Mouse (Mus musculus) stomach, embryonic 14.5 days (tissue): ENCODE measurements around the gene Ttc25. TPM values are rescaled to one million over a fixed set of nuclear protein-coding genes. Genes with fewer than 3 reads are reported as not detected.
"Not testable (repeated sequence)": the region's sequence is repeated elsewhere in the genome, so short reads cannot be mapped to it uniquely, and the experiment has no call there.

Experiments used
- ATAC-seq: fragments of 200-750 bp; cut with Nextera tagmentation; 2 replicates; pipeline ENCODE4 v1.8.0; 2017; ENCODE audit warnings: low read depth, moderate TSS enrichment; ENCODE audit not compliant: insufficient number of reproducible peaks, insufficient read depth, low FRiP score
- H3K27ac ChIP-seq: fragments of 300-500 bp; sonication (generic); 2 replicates; pipeline ENCODE4 v1.5.1; 2014; ENCODE audit warnings: mild to moderate bottlenecking, low read length, moderate library complexity, mixed read lengths
- H3K27me3 ChIP-seq: fragments of 300-500 bp; sonication (generic); 2 replicates; pipeline ENCODE4 v1.6.1; 2014; ENCODE audit warnings: low read length, control low read depth, mixed read lengths; ENCODE audit not compliant: control insufficient read depth, insufficient read depth
- H3K36me3 ChIP-seq: fragments of 300-500 bp; sonication (generic); 2 replicates; pipeline ENCODE4 v1.6.1; 2014; ENCODE audit warnings: mild to moderate bottlenecking, control low read depth, low read length, moderate library complexity, mixed read lengths; ENCODE audit not compliant: control insufficient read depth, insufficient read depth
- H3K4me1 ChIP-seq: fragments of 300-500 bp; sonication (generic); 2 replicates; pipeline ENCODE4 v1.6.1; 2014; ENCODE audit warnings: low read length, control low read depth, mixed read lengths; ENCODE audit not compliant: control insufficient read depth, insufficient read depth
- H3K4me2 ChIP-seq: fragments of 300-500 bp; sonication (generic); replicated peaks from 2 replicates; pipeline ENCODE4 v1.6.1; 2014; ENCODE audit warnings: low read depth, low read length, control low read depth
- H3K4me3 ChIP-seq: fragments of 300-500 bp; sonication (generic); 2 replicates; pipeline ENCODE4 v1.5.1; 2014; ENCODE audit warnings: low read depth, low read length, control low read depth
- H3K9ac ChIP-seq: fragments of 300-500 bp; sonication (generic); replicated peaks from 2 replicates; pipeline ENCODE4 v1.6.1; 2014; ENCODE audit warnings: low read depth, mild to moderate bottlenecking, control low read depth, low read length, moderate library complexity, mixed read lengths
- H3K9me3 ChIP-seq: fragments of 300-500 bp; sonication (generic); 2 replicates; pipeline ENCODE4 v1.6.1; 2016; ENCODE audit warnings: low read depth, low read length, control low read depth; ENCODE audit not compliant: control insufficient read depth
- WGBS: fragments of 180-500 bp; shearing (Covaris S2); extraction: QIAGEN DNeasy Blood & Tissue Kit; methylation state at CpG from one replicate; pipeline ENCODE4 v1.1.7; 2014; 5-methylcytosine and 5-hydroxymethylcytosine counted together
- polyA plus RNA-seq: library from polyadenylated mRNA; unstranded; fragments of >200 nt; fragmentation: Nextera tagmentation; extraction: Ambion mirVana; gene quantifications from 2 replicates; pipeline ENCODE4 v1.2.1, GENCODE M21; 2014

Gene Ttc25
- polyA plus RNA-seq, 1 experiment from 2014 or later = 1.1 TPM

- H3K9ac ChIP-seq, H3K36me3 ChIP-seq, H3K4me3 ChIP-seq, H3K9me3 ChIP-seq, H3K4me2 ChIP-seq, ATAC-seq, H3K4me1 ChIP-seq, H3K27me3 ChIP-seq, H3K27ac ChIP-seq: not testable (repeated sequence)
- 85% methylated on average over 6 of the region's 6 CpGs for WGBS
Observed at GRCm38 (mm10) chr11:100534821-100535220, 10.6 kb upstream of the Ttc25 start.

DNA sequence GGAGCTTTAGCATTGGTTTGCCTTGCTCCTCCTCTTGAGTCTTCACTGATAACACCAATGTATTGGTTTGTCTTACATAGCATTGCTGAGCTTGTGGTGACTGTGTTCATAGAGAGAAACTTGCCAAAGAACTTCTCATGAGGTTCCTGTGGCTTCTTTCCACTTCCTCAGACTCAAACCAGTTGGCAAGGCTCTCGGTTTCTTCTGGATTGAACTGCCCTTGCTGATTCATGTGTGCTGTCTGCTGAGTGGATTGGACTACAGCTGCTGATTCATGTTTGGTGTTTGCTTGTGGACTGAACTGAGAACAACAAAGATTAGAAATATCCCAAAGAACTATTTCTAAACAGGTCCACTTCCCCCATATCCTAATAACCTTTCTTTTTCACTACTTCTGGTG is 9.4 kb upstream of the Ttc25 start:
- 65% methylated on average over 1 of the region's 1 CpGs for WGBS
- Histone ChIP-seq H3K36me3 (no peaks in the 10 kb centered on the region), H3K27ac (no peak overlapping the region), H3K4me2 (no peak overlapping the region), H3K4me1 (no peaks in the 10 kb centered on the region), H3K27me3 (no peaks in the 10 kb centered on the region), H3K9me3 (no peaks in the 10 kb centered on the region), H3K4me3 (no peak overlapping the region), H3K9ac (no peak overlapping the region)
- ATAC-seq = no peak

GRCm38 (mm10) chr11:100536466-100536865 is 8.9 kb upstream of the Ttc25 start:
- no peaks in the 10 kb centered on the region for H3K36me3 ChIP-seq
- H3K9me3 ChIP-seq = no peaks in the 10 kb centered on the region
- H3K4me3 ChIP-seq = no peak overlapping the region
- H3K9ac ChIP-seq = no peak overlapping the region
- no peaks in the 10 kb centered on the region for H3K4me1 ChIP-seq
- no peak overlapping the region for H3K4me2 ChIP-seq
- no peak overlapping the region for H3K27ac ChIP-seq
- H3K27me3 ChIP-seq = no peaks in the 10 kb centered on the region
- ATAC-seq = no peak

DNA sequence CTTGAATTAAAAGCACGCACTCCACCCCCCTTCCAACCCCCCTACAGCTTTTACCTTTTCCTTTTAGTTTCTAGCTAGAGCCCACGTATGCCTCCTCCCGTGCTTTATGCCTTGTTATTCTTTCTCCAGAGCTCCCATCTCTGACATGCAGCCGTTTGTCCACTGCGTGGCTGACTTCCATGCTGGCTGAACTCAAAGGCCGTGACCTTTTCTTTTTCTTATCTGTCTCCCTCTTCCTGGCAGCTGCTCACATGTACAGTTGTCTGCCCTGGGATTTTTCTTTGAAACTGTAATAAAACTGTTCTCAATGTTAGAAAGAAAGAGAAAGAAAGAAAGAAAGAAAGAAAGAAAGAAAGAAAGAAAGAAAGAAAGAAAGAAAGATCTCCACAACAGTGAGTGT is 4.4 kb upstream of the Ttc25 start:
- no peaks in the 10 kb centered on the region for H3K27me3 ChIP-seq
- peaks cover 3% of the 10 kb centered on the region; the same call in 1 of the 2 replicates for H3K4me1 ChIP-seq
- H3K9me3 ChIP-seq = no peaks in the 10 kb centered on the region
- 38% methylated on average over 6 of the region's 6 CpGs for WGBS
- no peak overlapping the region for H3K4me2 ChIP-seq
- H3K36me3 ChIP-seq = no peaks in the 10 kb centered on the region
- no peak overlapping the region for H3K9ac ChIP-seq
- no peak for ATAC-seq
- H3K27ac ChIP-seq = no peak overlapping the region
- H3K4me3 ChIP-seq = no peak overlapping the region

DNA sequence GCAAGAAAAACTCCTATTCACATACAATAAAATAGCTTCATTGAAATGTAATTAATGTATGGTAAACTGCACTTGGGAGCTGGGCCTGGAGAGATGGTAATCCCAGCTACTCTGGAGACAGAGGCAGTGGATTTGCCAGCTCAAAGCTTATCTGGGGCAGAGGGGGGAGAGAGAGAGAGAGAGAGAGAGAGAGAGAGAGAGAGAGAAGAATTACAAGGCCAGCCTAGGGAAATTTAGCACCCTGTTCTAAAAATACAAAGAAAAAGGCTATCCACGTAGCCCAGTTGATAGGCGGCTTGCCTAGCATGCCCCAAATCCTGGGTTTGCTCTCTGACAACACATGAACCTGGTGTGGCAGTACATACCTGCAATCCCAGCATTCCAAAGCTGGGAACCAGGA is 3.8 kb upstream of the Ttc25 start:
- WGBS = 74% methylated on average over 2 of the region's 2 CpGs
- Histone ChIP-seq H3K27ac (no peak overlapping the region), H3K27me3 (no peaks in the 10 kb centered on the region), H3K9ac (no peak overlapping the region), H3K9me3 (no peaks in the 10 kb centered on the region), H3K36me3 (no peaks in the 10 kb centered on the region), H3K4me2 (no peak overlapping the region), H3K4me1 (peaks cover 4% of the 10 kb centered on the region; the same call in 1 of the 2 replicates), H3K4me3 (no peak overlapping the region)
- ATAC-seq = no peak

GRCm38 (mm10) chr11:100545746-100546085 is 309 bp downstream of the Ttc25 start:
- no peaks in the 10 kb centered on the region for H3K27me3 ChIP-seq
- WGBS = 26% methylated on average over 7 of the region's 7 CpGs
- no peak overlapping the region for H3K27ac ChIP-seq
- no peaks in the 10 kb centered on the region for H3K9me3 ChIP-seq
- H3K4me1 ChIP-seq = peaks cover 4% of the 10 kb centered on the region; the same call in 1 of the 2 replicates
- ATAC-seq = 0 out of 2 replicates have a peak, but pooled peaks have one; percentile 10
- H3K9ac ChIP-seq = no peak overlapping the region
- peak overlapping the region; percentile 62 for H3K4me2 ChIP-seq
- H3K4me3 ChIP-seq = peak overlapping the region; percentile 31
- H3K36me3 ChIP-seq = no peaks in the 10 kb centered on the region

- ATAC-seq = no peak
- H3K4me2 ChIP-seq = no peak overlapping the region
- H3K9ac ChIP-seq = no peak overlapping the region
- H3K27ac ChIP-seq = no peak overlapping the region
- WGBS = 88% methylated on average over 6 of the region's 6 CpGs
- H3K27me3 ChIP-seq = no peaks in the 10 kb centered on the region
- no peaks in the 10 kb centered on the region for H3K9me3 ChIP-seq
- peaks cover 4% of the 10 kb centered on the region; the same call in 1 of the 2 replicates for H3K4me1 ChIP-seq
- H3K4me3 ChIP-seq = no peak overlapping the region
- H3K36me3 ChIP-seq = no peaks in the 10 kb centered on the region
Observed at GRCm38 (mm10) chr11:100546955-100547354, 1.5 kb downstream of the Ttc25 start.

DNA sequence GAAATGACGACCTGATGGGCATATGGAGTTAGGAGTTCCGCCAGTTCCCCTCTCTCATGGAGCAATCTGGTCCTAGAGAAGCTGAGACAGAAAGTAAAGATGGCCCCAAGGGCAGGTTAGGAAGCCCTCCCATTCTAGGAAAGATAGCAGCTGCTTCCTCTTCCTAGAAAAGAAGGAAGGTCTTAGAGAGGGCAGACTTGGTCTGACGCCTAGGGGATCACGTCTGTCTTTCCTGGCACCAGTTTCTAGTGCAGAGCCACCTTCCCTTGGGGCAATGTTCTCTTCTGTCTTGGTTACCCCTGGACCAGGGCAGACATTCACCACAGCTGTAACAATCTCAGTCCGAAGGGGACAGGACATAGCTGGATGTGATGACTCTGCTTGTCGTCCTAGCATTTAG is 2.7 kb downstream of the Ttc25 start:
- H3K27me3 ChIP-seq = no peaks in the 10 kb centered on the region
- peaks cover 4% of the 10 kb centered on the region; the same call in 1 of the 2 replicates for H3K4me1 ChIP-seq
- ATAC-seq = no peak
- 77% methylated on average over 6 of the region's 6 CpGs for WGBS
- no peak overlapping the region for H3K4me3 ChIP-seq
- no peak overlapping the region for H3K4me2 ChIP-seq
- no peaks in the 10 kb centered on the region for H3K9me3 ChIP-seq
- no peak overlapping the region for H3K27ac ChIP-seq
- H3K36me3 ChIP-seq = no peaks in the 10 kb centered on the region
- H3K9ac ChIP-seq = no peak overlapping the region

DNA sequence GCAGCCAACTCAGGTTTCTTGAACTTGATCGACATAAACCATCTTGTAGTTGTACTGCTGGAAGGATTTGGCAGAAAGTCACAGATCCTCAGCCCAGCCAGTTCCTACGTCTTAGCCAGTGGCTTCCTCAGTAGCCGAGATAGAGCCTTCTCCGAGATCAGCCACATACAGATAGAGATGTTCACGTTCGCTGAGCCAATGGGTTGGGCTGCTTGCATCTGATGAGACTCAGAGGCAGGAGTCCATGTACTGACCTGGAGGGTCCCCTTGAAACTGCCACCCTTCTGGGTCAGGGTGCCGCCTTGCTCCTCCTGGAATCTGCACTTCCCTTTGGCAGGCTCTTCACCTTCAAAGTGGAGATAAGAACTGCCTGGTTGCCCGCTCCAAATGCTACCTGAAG is 4.1 kb downstream of the Ttc25 start:
- ATAC-seq = no peak
- Histone ChIP-seq H3K4me1 (peaks cover 4% of the 10 kb centered on the region; the same call in 1 of the 2 replicates), H3K4me2 (no peak overlapping the region), H3K27me3 (no peaks in the 10 kb centered on the region), H3K9me3 (no peaks in the 10 kb centered on the region), H3K36me3 (no peaks in the 10 kb centered on the region), H3K4me3 (no peak overlapping the region), H3K27ac (no peak overlapping the region), H3K9ac (no peak overlapping the region)
- WGBS = 70% methylated on average over 8 of the region's 8 CpGs
